Mouse (Mus musculus): ENCODE results near the gene Galr2. TPM values are rescaled to one million over a fixed set of nuclear protein-coding genes. Genes with fewer than 3 reads are reported as not detected.

The Galr2 gene
- polyA plus RNA-seq, 1 experiment from 2014 or later: 0.10 TPM

GRCm38 (mm10) chr11:116332983-116333270 lies 52.2 kb downstream of the Galr2 start:
- Histone ChIP-seq H3K4me2 (ENCODE audit: low read length) (no peak overlapping the region), H3K4me3 (replicated peaks; ENCODE audit: low read length) (no peak overlapping the region)

More at GRCm38 (mm10) chr11:116332983-116333270, 52.2 kb downstream of the Galr2 start:
- Histone ChIP-seq H3K27ac (ENCODE audit: low read length) (no peak overlapping the region; the same call in 1 of the 2 replicates), H3K9me3 (ENCODE audit: control insufficient read depth, low read length) (no peaks in the 10 kb centered on the region), H3K36me3 (ENCODE audit: control insufficient read depth, insufficient read depth) (no peaks in the 10 kb centered on the region), H3K4me1 (replicated peaks; ENCODE audit: control insufficient read depth, insufficient read depth, low read length) (peaks cover 63% of the 10 kb centered on the region), H3K9ac (replicated peaks; ENCODE audit: low read depth, low read length) (no peak overlapping the region), H3K27me3 (replicated peaks; ENCODE audit: control insufficient read depth, insufficient read depth, low read length) (peaks cover 12% of the 10 kb centered on the region)
- 59% methylated on average over 3 of the region's 3 CpGs for WGBS
- no peak for ATAC-seq

Other genes with a start within 250 kb of the Galr2 start
- gene Unc13d, start 203.0 kb upstream of the Galr2 start, polyA plus RNA-seq (2015; fragmentation: Nextera tagmentation; extraction: Ambion mirVana): 0.60 and 0.62 TPM in 2 replicates
- gene Wbp2, start 193.9 kb upstream of the Galr2 start, polyA plus RNA-seq (2015; fragmentation: Nextera tagmentation; extraction: Ambion mirVana): 162 and 163 TPM in 2 replicates
- gene Trim47, start 153.7 kb upstream of the Galr2 start, polyA plus RNA-seq (2015; fragmentation: Nextera tagmentation; extraction: Ambion mirVana): 6.6 and 8.7 TPM in 2 replicates
- 2.0 TPM in 2 replicates for gene Trim65, start 149.8 kb upstream of the Galr2 start, polyA plus RNA-seq (2015; fragmentation: Nextera tagmentation; extraction: Ambion mirVana)
- 65.3 and 75.2 TPM in 2 replicates for gene Mrpl38, start 142.1 kb upstream of the Galr2 start, polyA plus RNA-seq (2015; fragmentation: Nextera tagmentation; extraction: Ambion mirVana)
- gene Fbf1, start 112.8 kb upstream of the Galr2 start, polyA plus RNA-seq (2015; fragmentation: Nextera tagmentation; extraction: Ambion mirVana): 77.4 and 87.4 TPM in 2 replicates
- 69.9 and 92.8 TPM in 2 replicates for gene Ten1, start 82.1 kb upstream of the Galr2 start, polyA plus RNA-seq (2015; fragmentation: Nextera tagmentation; extraction: Ambion mirVana)
- 62.8 and 63.3 TPM in 2 replicates for gene Acox1, start 81.9 kb upstream of the Galr2 start, polyA plus RNA-seq (2015; fragmentation: Nextera tagmentation; extraction: Ambion mirVana)
- 0.32 and 0.39 TPM in 2 replicates for gene Evpl, start 42.9 kb upstream of the Galr2 start, polyA plus RNA-seq (2015; fragmentation: Nextera tagmentation; extraction: Ambion mirVana)
- 64.1 and 72.0 TPM in 2 replicates for gene Srp68, start 6.7 kb upstream of the Galr2 start, polyA plus RNA-seq (2015; fragmentation: Nextera tagmentation; extraction: Ambion mirVana)
- 114 and 116 TPM in 2 replicates for gene Exoc7, start 26.3 kb downstream of the Galr2 start, polyA plus RNA-seq (2015; fragmentation: Nextera tagmentation; extraction: Ambion mirVana)
- gene Foxj1, start 54.5 kb downstream of the Galr2 start, polyA plus RNA-seq (2015; fragmentation: Nextera tagmentation; extraction: Ambion mirVana): 6.6 and 7.0 TPM in 2 replicates
- gene Rnf157, start 132.1 kb downstream of the Galr2 start, polyA plus RNA-seq (2015; fragmentation: Nextera tagmentation; extraction: Ambion mirVana): 37.4 and 40.7 TPM in 2 replicates
- gene Ubald2, start 153.2 kb downstream of the Galr2 start, polyA plus RNA-seq (2015; fragmentation: Nextera tagmentation; extraction: Ambion mirVana): 45.1 and 53.4 TPM in 2 replicates
- gene Qrich2, start 185.3 kb downstream of the Galr2 start, polyA plus RNA-seq (2015; fragmentation: Nextera tagmentation; extraction: Ambion mirVana): 0.09 TPM in 1 of 2 replicates, not detected in the other
- gene Prpsap1, start 213.3 kb downstream of the Galr2 start, polyA plus RNA-seq (2015; fragmentation: Nextera tagmentation; extraction: Ambion mirVana): 200 and 201 TPM in 2 replicates
- gene Sphk1, start 250.0 kb downstream of the Galr2 start, polyA plus RNA-seq (2015; fragmentation: Nextera tagmentation; extraction: Ambion mirVana): 2.9 and 3.3 TPM in 2 replicates

Data from forebrain, embryonic 16.5 days (tissue).